Mouse (Mus musculus) left cerebral cortex, postnatal 4 days (tissue): ENCODE measurements around the gene Cutc. TPM values are rescaled to one million over a fixed set of nuclear protein-coding genes. Genes with fewer than 3 reads are reported as not detected.
A peak's percentile ranks its signal among the peaks of the same experiment; 100 is the strongest.

Experiments
- DNase-seq: peaks from one replicate; pipeline ENCODE4 v3.0.0-alpha.2; 2022
- intact Hi-C: fragments of 180-260 bp; cut with DNase I; formaldehyde crosslinking; loops from one replicate; pipeline ENCODE4 v1.15.1; 2025
- total RNA-seq, 2 experiments: library from RNA; stranded (reverse); gene quantifications; 2 replicates each; pipeline ENCODE4 v1.2.3; 2021

Gene Cutc
- 1 to 10 TPM; 2.2 to 4.3 TPM for total RNA-seq

DNA sequence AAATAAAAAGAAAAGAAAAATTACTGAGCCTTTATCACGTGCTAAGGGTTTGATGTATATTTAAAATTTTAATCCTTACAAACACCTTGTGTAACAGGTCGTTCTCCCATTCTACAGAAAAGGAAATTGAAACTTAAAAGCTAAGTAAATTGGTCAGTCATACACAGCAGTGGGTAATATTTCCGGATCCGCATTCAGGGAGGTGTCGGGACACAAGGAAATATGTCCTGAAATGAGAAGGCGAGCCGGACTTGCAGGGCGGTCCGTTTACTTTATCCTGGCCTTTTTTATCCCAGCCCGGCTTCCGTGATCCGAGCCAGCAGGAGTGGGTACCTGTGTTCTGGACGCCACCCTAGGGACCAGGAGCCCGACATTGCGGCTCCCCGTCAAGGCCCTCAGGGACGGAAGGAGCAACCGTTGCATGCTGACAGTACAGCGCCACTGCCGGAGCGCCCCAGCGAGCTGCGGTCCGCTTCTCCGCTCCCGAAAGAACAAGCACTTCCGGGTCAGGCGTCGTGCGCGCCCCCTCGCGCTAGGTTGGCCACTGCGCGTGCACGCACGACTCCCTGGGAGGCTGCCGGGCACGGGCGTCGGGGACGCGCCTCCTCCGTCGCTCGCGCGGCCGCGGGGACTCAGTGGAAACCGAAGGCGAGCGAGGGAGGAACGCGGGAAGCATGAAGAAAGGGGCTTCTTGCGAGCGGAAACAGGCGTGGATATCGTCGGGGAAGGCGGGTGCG is at the start of gene Cutc, which contains the start of gene Cox15:
Cutc (plus strand) TSS at position 508 of the 737 bp plus-strand sequence.
Cox15 (minus strand) TSS at position 512 of the 737 bp plus-strand sequence.
- DNase-seq, result peak; percentile 97
- intact Hi-C loops, result no loop called here

DNA sequence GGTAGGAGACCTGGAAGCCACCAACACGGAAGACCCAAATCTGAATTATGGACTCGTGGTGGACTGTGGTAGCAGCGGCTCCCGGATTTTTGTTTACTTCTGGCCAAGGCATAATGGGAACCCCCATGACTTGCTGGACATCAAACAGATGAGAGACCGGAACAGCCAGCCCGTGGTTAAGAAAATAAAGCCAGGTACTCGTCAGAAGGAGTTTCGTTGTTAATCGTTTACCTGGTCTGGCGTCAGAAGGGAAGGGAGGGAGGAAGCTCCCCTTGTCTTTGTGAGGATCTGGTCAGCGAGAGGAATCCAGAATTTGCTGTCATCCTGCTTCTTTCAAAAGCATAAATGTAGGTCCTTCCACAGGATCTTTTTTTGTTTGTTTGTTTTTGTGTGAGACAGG is 48.6 kb upstream of the Cutc start:
- intact Hi-C loops, result no loop called here
- no peak for DNase-seq

DNA sequence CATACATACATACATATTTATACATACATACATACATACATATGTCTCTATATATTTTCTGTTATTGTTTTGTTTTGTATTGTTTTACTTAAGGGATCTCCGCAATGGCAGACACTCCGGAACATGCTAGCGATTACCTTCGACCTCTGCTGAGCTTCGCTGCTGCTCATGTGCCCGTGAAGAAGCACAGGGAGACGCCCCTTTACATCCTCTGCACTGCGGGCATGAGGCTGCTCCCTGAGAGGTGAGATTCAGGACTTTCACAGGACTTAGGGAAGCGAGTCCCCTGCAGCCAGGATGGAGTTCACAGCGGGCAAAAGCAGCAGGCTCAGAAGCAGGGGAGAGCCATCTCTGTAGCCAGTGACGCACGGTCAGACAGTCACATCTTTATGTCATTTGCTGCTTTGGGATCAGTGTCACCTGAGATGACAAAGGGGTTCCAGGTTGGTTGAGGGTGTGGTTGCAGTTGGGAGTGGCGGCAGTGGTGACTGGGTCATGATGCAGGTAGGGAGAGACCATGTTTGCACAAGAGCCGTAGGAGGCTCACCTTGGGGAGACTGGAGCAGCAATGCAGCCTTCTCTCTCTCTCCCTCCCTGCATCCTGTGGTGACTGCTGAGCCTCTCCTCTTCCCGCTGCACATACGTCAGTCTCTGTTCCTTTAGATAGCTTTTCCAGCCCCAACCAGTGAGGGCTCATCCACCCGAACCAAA is 47.9 kb upstream of the Cutc start:
- intact Hi-C loops, result no loop called here

DNA sequence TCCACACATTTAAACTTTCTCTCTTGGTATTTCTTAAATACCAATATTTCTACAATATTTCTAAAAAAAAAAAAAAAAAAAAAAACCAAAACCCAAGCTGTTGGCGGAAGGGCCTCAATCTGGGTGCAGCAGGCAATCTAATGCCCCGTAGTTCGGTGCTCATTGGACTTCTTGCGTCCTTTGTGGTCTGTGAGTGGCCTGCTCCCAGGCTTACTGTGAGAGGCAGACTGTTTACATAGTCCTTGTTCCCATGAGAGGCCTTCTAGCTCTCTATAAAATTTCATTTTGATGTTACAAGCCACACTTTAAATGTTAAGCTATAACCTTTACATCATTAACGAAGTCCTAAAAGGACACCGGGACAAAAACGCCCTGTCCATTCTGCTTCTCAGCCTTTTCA is 44.6 kb upstream of the Cutc start:
- intact Hi-C loops, result no loop called here
- no peak for DNase-seq

More for the DNA sequence above, 47.9 kb upstream of the Cutc start:
- no peak for DNase-seq

DNA sequence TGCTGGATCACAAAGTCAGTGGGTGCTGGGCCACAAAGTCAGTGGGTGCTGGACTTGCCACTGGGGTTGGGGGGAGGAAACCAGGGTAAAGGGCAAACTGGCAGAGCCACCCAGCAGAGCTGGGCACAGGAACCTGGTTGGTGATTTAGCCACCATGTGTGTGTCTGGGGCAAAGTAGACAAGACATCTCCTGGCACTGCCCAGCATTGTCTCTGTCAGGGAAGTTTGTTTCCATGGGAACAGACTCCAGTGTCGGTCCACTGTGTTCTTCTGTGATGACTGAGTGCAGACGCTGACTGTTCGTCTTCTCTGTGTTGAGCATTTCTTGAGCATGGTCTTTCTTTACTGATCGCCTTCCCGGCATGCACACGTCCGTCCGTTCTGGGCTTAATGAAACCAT is 43.5 kb upstream of the Cutc start:
- DNase-seq, result no peak
- intact Hi-C loops, result no loop called here

DNA sequence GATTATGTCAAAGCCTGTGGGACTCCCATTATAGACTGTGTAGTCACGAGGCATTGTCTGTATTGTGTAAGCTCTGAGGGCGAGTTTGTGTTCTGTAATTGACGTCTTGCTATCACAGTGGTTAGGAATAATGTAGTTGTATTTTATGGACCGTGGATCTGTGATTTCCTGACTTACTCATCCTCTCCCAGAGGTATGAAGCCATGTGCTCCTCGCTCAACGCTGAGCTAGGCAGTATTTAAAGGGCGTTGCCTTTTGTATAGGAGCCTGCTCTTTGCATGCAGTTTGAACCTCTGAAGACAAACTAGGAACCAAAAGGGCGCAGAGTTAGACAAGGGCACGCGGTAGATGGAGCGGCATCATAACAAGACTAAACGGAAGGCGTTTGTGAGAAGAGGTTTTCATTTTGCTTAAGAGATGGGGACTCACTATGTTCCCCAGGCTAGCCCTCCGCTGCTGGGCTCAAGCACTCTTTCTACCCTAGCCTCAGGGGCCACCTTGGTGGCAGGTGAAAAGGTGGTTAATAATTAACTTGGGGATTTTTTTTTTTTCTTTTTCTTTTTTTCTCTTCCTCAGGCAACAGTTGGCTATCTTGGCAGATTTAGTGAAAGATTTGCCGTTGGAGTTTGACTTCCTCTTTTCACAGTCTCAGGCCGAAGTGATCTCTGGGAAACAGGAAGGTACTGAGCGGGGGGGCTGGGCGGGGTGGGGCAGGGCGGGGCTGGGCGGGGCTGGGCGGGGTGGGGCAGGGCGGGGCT is 41.5 kb upstream of the Cutc start:
- DNase-seq, result no peak
- intact Hi-C loops, result no loop called here

DNA sequence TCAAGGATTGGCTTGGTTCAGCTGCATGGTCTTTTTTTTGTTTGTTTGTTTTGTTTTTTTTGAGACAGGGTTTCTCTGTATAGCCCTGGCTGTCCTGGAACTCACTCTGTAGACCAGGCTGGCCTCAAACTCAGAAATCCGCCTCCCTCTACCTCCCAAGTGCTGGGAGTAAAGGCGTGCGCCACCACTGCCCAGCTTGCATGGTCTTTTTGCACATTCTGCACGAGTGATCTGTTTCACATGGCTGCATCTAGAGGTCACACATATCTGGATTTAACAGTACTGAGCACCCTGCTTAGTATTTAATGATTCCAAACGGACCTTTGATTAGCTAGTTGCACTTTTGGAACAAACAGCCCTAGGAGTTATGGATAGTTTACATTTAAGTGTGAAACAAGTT is 40.8 kb upstream of the Cutc start:
- intact Hi-C loops, result no loop called here
- no peak for DNase-seq

DNA sequence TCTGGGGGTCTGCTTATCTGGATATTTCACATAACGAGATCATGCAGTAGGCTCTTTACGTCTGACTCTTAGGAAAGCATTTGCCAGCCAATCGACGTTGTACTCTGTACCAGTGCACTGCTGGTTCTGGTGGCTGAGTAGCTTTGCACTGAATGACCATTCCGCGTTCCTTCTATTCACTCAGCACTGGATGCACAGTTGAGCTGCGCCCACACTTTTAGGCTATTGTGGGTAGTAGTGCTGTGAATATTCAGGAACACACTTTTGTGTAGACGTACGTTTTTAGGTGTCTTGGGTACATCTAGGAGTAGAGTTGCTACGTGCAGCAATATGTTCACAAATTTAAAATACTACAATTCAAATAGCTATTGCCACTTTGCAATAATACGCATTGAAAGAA is 32.7 kb upstream of the Cutc start:
- intact Hi-C loops, result no loop called here
- DNase-seq, result no peak

DNA sequence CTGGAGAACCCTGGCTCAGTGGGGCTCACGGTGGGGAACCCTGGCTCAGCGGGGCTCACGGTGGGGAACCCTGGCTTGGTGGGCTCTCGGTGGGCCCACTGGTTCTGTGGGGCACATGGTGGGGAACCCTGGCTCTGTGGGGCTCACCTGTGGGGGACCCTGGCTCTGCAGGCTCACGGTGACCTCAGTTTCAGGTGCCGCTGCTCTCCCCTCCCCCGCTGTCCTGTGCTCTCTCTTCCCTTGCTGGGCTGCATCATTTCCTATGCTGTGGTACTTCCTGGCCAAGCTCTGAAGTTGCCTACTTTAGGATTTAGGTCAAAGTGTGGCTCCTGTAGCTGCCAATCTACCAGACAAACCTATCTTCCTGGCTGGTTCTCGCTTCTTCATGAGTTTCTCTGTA is 29.9 kb upstream of the Cutc start:
- intact Hi-C loops, result no loop called here
- DNase-seq, result no peak

DNA sequence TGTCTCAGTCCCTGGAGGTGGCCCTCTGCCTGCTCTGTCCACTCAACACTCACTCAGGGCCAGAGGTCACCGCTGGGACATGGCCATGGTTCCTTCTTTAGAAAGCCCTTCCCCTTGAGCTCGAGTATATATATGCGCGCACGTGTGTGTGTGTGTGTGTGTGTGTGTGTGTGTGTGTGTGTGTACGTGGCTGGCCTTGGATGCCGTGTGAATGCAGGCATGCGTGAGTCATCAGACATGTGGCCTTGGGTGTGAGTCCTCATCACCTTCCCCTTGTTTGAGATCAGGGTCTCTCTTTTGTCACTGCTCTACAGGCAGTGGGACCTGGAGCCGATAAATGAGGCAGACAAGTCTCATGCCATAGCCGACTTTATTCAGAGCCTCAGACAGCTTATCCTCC is 29.3 kb upstream of the Cutc start:
- no peak for DNase-seq
- intact Hi-C loops, result no loop called here

DNA sequence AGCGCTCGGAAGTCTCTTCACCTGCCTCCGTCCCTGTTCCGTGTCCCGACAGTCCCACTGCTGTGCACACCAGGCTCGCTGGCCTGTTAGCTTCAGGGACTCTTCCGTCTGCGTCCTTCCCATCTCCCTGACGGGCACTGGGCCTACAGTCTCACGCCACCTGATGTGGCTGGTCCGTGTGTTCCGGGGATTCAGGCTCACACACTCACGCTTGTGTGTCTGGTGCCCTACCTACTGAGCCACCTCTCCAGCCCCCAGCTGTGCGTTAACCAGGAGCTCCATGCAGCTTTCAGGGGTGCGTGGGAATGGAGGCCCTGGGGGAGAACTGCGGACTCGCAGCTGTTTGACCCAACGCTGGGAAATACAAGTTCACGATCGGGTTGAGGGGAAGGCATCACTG is 28.6 kb upstream of the Cutc start:
- DNase-seq, result no peak
- intact Hi-C loops, result no loop called here

- intact Hi-C loops, result no loop called here
- DNase-seq, result no peak
Observed at GRCm38 (mm10) chr19:43724821-43725220, 28.0 kb upstream of the Cutc start.

GRCm38 (mm10) chr19:43726510-43727146 is 26.2 kb upstream of the Cutc start:
- no peak for DNase-seq
- intact Hi-C loops, result no loop called here

DNA sequence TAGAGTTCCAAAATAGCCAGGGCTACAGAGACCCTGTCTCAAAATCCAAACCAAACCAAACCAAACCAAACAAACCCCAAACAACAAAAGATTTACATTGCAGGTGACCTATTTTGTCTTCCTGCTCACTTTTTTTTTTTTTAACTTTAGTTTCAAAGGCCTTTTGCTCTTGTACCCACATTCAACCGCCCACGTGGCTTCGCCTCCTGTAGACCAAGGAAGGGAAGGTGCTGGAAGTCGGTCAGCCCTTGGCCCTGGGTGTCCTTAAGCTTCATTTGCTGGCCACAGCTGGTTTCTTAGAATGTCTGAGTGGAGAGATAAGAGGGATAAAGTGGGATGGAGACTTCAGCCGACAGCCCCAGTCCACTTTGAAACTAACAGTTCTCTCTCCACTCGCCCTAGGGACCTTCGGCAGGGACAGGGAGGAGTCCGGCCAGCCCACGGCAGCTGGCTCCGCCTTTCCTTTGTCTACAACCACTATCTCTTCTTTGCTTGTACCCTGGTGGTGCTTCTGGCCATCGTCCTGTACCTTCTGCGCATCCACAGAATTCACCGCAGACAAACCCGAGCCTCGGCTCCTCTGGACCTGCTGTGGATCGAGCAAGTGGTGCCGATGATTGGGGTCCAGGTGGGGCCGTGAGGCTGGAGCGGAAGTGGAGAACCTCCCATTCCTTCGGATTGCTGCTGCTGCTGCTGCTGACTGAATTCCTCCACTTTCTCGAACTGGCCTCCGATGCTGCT is 23.3 kb upstream of the Cutc start:
- intact Hi-C loops, result loop anchor here (10.0 kb wide), 1 partner anchor 365 kb away; no protein-coding TSS in a partner anchor
- no peak for DNase-seq

GRCm38 (mm10) chr19:43730037-43730428 is 22.8 kb upstream of the Cutc start:
- no peak for DNase-seq
- intact Hi-C loops, result loop anchor here (10.0 kb wide), 1 partner anchor 365 kb away; no protein-coding TSS in a partner anchor

DNA sequence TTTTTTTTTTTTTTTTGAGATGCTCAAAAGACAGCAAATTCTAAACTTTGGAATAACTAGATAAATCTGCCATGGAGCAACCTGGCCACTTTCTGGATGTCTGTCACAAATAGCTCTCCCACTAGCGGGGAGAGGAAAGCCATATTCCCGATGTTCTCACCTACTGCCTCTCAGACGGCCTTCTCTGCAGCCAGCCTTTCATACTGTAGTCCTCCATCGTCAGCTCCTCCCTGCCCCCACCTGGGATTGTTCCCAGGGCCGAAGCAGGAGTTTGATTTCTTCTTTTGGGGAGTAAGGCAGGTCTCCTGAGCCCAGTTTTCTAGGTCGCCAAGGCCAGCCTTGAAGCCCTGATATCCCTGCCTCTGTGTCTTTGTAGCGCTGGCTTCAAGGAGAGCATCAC is 21.6 kb upstream of the Cutc start:
- no peak for DNase-seq
- intact Hi-C loops, result loop anchor here (10.0 kb wide), 1 partner anchor 364 kb away; no protein-coding TSS in a partner anchor

GRCm38 (mm10) chr19:43738409-43738808 is 14.4 kb upstream of the Cutc start:
- DNase-seq, result no peak
- intact Hi-C loops, result loop anchor here (10.0 kb wide), 1 partner anchor 356 kb away; no protein-coding TSS in a partner anchor

- no peak for DNase-seq
Observed at GRCm38 (mm10) chr19:43743401-43743800, 9.4 kb upstream of the Cutc start.

DNA sequence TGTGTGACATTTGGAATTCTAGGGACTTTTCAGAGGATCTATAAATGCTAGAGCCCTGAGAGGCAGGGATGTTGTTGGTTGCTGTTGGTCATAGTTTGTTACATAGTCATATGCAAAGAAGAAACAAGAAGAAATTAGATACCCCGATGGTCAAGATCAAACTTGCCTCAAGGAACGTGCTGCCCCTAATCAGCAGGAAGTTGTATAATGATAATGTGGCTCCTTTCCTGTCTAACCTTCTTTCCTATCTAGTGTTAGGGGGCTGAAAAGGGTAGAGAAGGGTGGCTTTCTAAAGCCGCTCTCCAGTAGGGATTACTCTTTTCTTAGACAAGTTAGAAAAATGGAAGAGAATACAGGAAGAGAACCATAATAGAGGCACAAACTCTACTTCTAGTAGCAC is 7.1 kb upstream of the Cutc start:
- DNase-seq, result no peak
- intact Hi-C loops, result no loop called here

More at GRCm38 (mm10) chr19:43743401-43743800, 9.4 kb upstream of the Cutc start:
- intact Hi-C loops, result no loop called here

GRCm38 (mm10) chr19:43747877-43748276 is 4.9 kb upstream of the Cutc start:
- no peak for DNase-seq
- intact Hi-C loops, result no loop called here
